Mouse (Mus musculus): ENCODE measurements around the gene Pik3cb.

GRCm38 (mm10) chr9:99064216-99064615 lies 76.2 kb downstream of the Pik3cb start:
- TF ChIP-seq ZNF384 (IDR thresholded peaks at IDR 0.05; ENCODE audit: low read depth, low read length) (no peak), MAFK (IDR thresholded peaks at IDR 0.05; ENCODE audit: insufficient read depth, low read depth, low read length) (no peak), CHD2 (IDR thresholded peaks at IDR 0.05; ENCODE audit: low read depth, low read length) (no peak)

All from ES-E14 (cell line).